Mouse (Mus musculus): ENCODE measurements around the gene B3gnt9.
A peak's percentile ranks its signal among the peaks of the same experiment; 100 is the strongest.
"Not testable (repeated sequence)": the region's sequence is repeated elsewhere in the genome, so short reads cannot be mapped to it uniquely, and the experiment has no call there.

B3gnt9 gene

GRCm38 (mm10) chr8:105254966-105255350 lies at the start of gene B3gnt9:
TSS of gene B3gnt9 (minus strand) at chr8:105255153.
- peak; percentile 66 for DNase-seq (ENCODE audit: low read depth, low spot score)

- no peak for DNase-seq (ENCODE audit: low read depth, low spot score)
Observed at GRCm38 (mm10) chr8:105303874-105304273, 48.9 kb upstream of the B3gnt9 start.

GRCm38 (mm10) chr8:105303396-105303795 lies 48.4 kb upstream of the B3gnt9 start:
- DNase-seq (ENCODE audit: low read depth, low spot score) = no peak

- DNase-seq (ENCODE audit: low read depth, low spot score) = peak; percentile 84
Observed at GRCm38 (mm10) chr8:105299962-105300361, 45.0 kb upstream of the B3gnt9 start.

GRCm38 (mm10) chr8:105298351-105299252 lies 43.6 kb upstream of the B3gnt9 start:
- no peak for DNase-seq (ENCODE audit: low read depth, low spot score)

GRCm38 (mm10) chr8:105297511-105298192 lies 42.7 kb upstream of the B3gnt9 start, which contains the start of gene E2f4:
TSS of gene E2f4 (plus strand) at chr8:105297663.
- peak; percentile 78 for DNase-seq (ENCODE audit: low read depth, low spot score)

GRCm38 (mm10) chr8:105295895-105296573 lies 41.1 kb upstream of the B3gnt9 start, which contains the start of gene Exoc3l:
TSS of gene Exoc3l (minus strand) at chr8:105296101.
- no peak for DNase-seq (ENCODE audit: low read depth, low spot score)

GRCm38 (mm10) chr8:105295256-105295655 lies 40.3 kb upstream of the B3gnt9 start:
- DNase-seq (ENCODE audit: low read depth, low spot score) = no peak

- no peak for DNase-seq (ENCODE audit: low read depth, low spot score)
Observed at GRCm38 (mm10) chr8:105294776-105295175, 39.8 kb upstream of the B3gnt9 start.

- no peak for DNase-seq (ENCODE audit: low read depth, low spot score)
Observed at GRCm38 (mm10) chr8:105293405-105293804, 38.5 kb upstream of the B3gnt9 start.

- no peak for DNase-seq (ENCODE audit: low read depth, low spot score)
Observed at GRCm38 (mm10) chr8:105292471-105292870, 37.5 kb upstream of the B3gnt9 start.

- DNase-seq (ENCODE audit: low read depth, low spot score) = not testable (repeated sequence)
Observed at GRCm38 (mm10) chr8:105291802-105292201, 36.8 kb upstream of the B3gnt9 start.

- DNase-seq (ENCODE audit: low read depth, low spot score) = not testable (repeated sequence)
Observed at GRCm38 (mm10) chr8:105291364-105291763, 36.4 kb upstream of the B3gnt9 start.

- peak; percentile 79 for DNase-seq (ENCODE audit: low read depth, low spot score)
Observed at GRCm38 (mm10) chr8:105290554-105291314, 35.8 kb upstream of the B3gnt9 start.

- DNase-seq (ENCODE audit: low read depth, low spot score) = no peak
Observed at GRCm38 (mm10) chr8:105289805-105290460, 35.0 kb upstream of the B3gnt9 start, which contains the start of gene 4931428F04Rik. TSS of gene 4931428F04Rik (minus strand) at chr8:105289864.

GRCm38 (mm10) chr8:105288958-105289732 lies 34.2 kb upstream of the B3gnt9 start:
- DNase-seq (ENCODE audit: low read depth, low spot score) = no peak

- no peak for DNase-seq (ENCODE audit: low read depth, low spot score)
Observed at GRCm38 (mm10) chr8:105288231-105288630, 33.3 kb upstream of the B3gnt9 start.

GRCm38 (mm10) chr8:105286907-105287306 lies 32.0 kb upstream of the B3gnt9 start:
- DNase-seq (ENCODE audit: low read depth, low spot score) = no peak

- no peak for DNase-seq (ENCODE audit: low read depth, low spot score)
Observed at GRCm38 (mm10) chr8:105285514-105285913, 30.6 kb upstream of the B3gnt9 start.

- DNase-seq (ENCODE audit: low read depth, low spot score) = no peak
Observed at GRCm38 (mm10) chr8:105283074-105283473, 28.1 kb upstream of the B3gnt9 start.

All from c-Kit-negative CD71-positive TER-119-positive erythroid progenitor cells, embryonic 14.5 days (primary cell).